Mouse (Mus musculus): Measurements from ENCODE around the gene Erich3.

Erich3 gene

GRCm38 (mm10) chr3:154682570-154682969, 18.9 kb downstream of the Erich3 start:
- no peak for DNase-seq

GRCm38 (mm10) chr3:154683667-154684066, 20.0 kb downstream of the Erich3 start:
- no peak for DNase-seq

GRCm38 (mm10) chr3:154690260-154690659, 26.6 kb downstream of the Erich3 start:
- no peak for DNase-seq

GRCm38 (mm10) chr3:154691897-154692571, 28.4 kb downstream of the Erich3 start:
- DNase-seq, result no peak

GRCm38 (mm10) chr3:154692572-154692922, 28.9 kb downstream of the Erich3 start:
- no peak for DNase-seq

- DNase-seq, result no peak
Observed at GRCm38 (mm10) chr3:154693902-154694301, 30.2 kb downstream of the Erich3 start.

GRCm38 (mm10) chr3:154696611-154697010, 33.0 kb downstream of the Erich3 start:
- DNase-seq, result no peak

GRCm38 (mm10) chr3:154698907-154699306, 35.2 kb downstream of the Erich3 start:
- no peak for DNase-seq

GRCm38 (mm10) chr3:154700296-154700695, 36.6 kb downstream of the Erich3 start:
- DNase-seq, result no peak

- no peak for DNase-seq
Observed at GRCm38 (mm10) chr3:154700735-154701134, 37.1 kb downstream of the Erich3 start.

- DNase-seq, result no peak
Observed at GRCm38 (mm10) chr3:154704755-154705154, 41.1 kb downstream of the Erich3 start.

GRCm38 (mm10) chr3:154708150-154708549, 44.5 kb downstream of the Erich3 start:
- DNase-seq, result no peak

- no peak for DNase-seq
Observed at GRCm38 (mm10) chr3:154723198-154723597, 59.5 kb downstream of the Erich3 start.

GRCm38 (mm10) chr3:154731431-154731830, 67.8 kb downstream of the Erich3 start:
- no peak for DNase-seq

GRCm38 (mm10) chr3:154741496-154741895, 77.8 kb downstream of the Erich3 start:
- no peak for DNase-seq

GRCm38 (mm10) chr3:154742927-154743326, 79.3 kb downstream of the Erich3 start:
- no peak for DNase-seq

- no peak for DNase-seq
Observed at GRCm38 (mm10) chr3:154744317-154744716, 80.7 kb downstream of the Erich3 start.

- DNase-seq, result no peak
Observed at GRCm38 (mm10) chr3:154754505-154754904, 90.8 kb downstream of the Erich3 start.

GRCm38 (mm10) chr3:154755225-154755624, 91.6 kb downstream of the Erich3 start:
- DNase-seq, result no peak

- DNase-seq, result no peak
Observed at GRCm38 (mm10) chr3:154758089-154758488, 94.4 kb downstream of the Erich3 start.

GRCm38 (mm10) chr3:154761108-154761507, 97.4 kb downstream of the Erich3 start:
- no peak for DNase-seq

GRCm38 (mm10) chr3:154763374-154763773, 99.7 kb downstream of the Erich3 start:
- DNase-seq, result no peak

- no peak for DNase-seq
Observed at GRCm38 (mm10) chr3:154764115-154764514, 100.5 kb downstream of the Erich3 start.

- DNase-seq, result no peak
Observed at GRCm38 (mm10) chr3:154766321-154766720, 102.7 kb downstream of the Erich3 start.

GRCm38 (mm10) chr3:154771651-154772050, 108.0 kb downstream of the Erich3 start:
- DNase-seq, result no peak
